Mouse (Mus musculus) CH12F3 (cell line): ENCODE results near the gene Ppp2r5c.

Experiments
- in situ Hi-C: fragments of 300-500 bp; cut with MboI; formaldehyde crosslinking; loops from 2 replicates; pipeline ENCODE4 v1.14.3; 2020; ENCODE audit warnings: low sequenced_read_pairs

The Ppp2r5c gene

DNA sequence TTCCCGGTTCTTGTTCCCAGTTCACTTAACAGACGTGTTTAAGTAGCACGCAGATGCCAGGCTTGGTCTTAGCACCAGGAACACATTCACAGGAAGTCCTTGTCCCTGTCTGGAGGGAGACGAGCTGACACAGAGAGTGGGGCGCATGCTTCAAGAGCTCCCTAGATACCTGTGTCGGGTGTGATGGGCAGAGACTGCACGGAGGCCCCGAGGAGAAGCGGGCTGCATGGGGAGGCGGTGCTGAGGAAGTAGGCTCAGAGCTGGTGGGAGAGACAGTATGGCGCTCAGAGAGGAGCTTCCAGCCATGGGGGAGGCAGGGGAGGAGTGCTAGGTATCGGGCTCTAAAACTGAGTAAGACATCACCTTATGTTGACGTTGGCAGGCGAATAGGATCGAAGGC, 103.4 kb downstream of the Ppp2r5c start:
- in situ Hi-C loops: no loop called here

DNA sequence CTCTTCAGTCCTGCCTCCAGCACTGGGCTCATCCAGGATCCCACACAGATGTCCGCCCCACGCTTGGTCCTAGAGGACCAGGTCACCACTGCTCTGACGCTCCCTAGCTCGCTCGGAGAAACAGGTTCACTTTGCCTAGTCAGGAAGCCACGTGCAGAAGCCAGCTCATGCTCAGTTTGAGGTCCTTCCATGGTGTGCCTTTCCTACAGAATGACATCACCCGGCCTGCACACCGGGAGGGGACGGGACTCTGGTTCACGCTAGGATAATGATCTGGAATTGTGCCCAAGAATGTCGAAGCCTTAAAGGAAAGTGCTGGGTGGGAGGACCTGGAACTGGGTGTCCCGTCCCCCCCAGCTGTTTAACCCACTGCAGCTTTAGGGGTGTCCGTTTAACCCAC, 105.2 kb downstream of the Ppp2r5c start:
- in situ Hi-C loops: no loop called here

DNA sequence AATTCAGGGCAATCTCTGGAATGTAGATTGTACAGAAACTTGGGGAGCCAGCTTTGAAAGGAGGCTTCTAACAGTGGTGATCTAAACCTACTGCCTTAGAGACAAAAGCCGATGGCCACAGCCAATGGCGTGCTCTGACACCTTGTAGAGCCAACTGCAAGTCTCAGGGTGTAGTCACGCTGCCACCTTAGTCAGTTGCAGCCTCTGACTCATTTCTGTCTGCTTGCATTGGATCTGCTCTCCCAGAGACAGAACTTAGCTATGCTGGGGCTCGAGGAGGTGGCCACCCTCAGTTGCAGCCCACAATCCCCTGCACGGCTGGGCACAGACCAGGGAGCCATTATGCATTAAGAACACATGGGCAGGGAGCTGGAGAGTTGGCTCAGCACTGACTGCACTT, 106.4 kb downstream of the Ppp2r5c start:
- in situ Hi-C loops: no loop called here

DNA sequence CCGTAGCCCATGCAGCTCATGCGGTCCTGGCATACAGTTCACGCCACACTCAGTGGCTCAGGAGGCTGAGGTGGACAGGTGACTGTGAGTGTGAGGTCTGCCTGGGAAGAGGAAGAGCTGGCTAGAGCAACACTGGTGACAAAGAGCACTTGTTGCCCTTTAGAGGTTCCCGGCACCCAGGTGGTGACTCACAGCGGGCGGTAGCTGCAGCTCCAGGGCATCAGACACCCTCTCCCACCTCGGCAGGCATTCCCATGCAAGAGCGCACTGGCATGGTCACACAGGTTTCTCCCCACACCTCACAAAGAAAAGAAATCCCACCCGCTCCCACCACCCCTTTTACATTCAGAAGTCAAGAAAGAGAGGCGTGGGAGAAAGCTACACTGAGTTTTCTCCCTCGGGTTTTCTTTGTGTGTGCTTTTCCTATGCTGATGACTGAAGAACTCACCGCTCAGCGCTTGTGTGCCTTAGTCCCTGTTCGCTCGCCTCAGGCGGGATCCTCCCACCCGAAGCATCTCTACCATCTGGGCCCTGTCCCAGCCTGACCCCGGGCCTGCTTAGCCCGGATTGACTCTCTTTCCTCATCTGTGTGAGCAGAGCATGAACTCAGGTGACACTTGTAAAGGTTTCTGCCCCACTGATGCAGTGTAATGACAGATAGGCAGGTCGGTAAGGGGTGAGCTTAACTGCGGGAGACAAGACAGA, 108.8 kb downstream of the Ppp2r5c start:
- in situ Hi-C loops: no loop called here

DNA sequence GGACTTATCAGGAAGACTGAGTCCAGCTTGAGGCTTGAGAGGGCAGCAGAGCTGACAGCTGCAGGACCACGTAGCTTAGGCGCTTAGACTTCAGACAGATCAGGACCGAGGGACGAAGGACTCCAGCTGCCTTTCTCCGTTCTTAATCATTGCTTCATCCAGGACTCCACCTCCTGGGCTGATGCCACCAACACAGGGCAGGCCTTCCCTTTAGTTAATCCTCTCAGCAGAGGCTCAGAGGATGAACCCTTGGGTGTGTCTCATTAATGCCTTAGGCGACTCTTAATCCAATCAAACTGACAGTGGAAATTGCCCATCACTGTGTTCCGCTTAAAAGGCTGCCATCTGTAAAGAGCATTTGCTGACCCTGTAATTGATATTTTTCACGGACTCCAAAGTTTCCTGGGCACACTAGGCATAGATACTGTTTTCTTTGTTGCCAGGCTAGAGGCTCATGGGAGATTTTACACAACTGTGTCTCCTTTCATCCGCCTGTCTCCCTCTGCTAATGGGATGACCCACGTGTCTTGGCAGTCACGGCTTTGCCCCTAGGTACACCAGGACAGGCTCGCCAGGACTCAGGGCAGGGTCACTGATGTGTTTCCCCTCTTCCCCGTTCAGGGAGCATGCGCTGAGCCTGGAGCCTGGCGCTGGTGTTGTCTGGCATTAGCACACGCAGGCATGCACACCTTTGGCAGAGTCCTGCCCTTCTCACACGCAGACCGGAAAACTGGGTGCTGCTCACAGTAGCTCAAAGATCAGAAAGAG, 110.1 kb downstream of the Ppp2r5c start:
- in situ Hi-C loops: no loop called here

DNA sequence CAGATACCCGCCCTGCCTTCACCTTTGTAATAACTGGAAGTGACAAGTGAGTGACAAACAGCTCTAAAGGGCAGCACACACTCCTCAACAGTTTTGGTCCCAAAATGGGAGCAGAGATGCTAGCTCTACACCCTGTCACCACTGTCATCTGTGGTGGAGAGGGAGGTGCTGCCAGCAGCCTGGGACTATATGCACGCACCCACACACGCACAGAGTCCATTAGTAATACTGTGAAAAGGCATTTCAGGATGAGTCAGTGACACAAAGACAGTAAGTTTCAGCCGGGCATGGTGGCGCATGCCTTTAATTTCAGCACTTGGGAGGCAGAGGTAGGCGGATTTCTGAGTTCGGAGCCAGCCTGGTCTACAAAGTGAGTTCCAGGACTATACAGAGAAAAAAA, 111.3 kb downstream of the Ppp2r5c start:
- in situ Hi-C loops: no loop called here

DNA sequence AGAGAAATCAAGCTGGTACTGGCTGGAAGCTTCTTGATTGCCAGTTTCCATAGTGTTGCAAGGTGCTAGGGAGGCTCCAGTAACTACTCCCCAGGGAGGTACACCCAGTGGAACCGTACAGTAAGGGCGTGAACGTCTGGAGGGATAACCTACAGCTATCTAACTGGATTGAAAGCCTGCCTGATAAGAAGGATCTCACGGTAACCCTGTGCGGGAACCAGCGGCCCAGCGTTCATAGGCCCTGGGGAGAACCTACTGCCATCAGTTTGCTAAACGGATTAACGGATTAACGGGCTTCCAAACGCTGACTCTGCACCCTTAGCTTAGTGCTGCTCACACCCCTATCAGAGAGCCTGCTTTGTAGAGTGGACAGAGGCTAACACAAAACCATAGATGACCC, 116.5 kb downstream of the Ppp2r5c start:
- in situ Hi-C loops: no loop called here

DNA sequence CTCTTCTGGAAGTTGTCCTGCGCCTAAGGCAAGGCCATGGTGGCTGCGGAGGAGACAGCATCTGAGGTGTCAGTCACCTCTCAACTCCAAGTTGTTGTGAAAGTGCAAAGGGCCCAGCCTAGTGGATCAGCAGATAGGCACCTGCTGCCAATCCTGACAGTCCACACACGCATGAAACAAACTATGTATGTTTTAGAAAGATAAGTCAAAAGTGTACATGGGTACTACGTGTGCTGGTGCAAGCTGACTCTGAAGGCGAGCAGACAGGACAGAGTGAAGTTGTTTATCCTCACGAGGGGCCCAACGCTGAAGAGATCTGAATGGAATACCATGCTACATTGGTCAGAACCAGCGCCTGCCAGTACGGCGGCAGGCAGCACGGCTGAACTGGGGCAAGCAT, 117.9 kb downstream of the Ppp2r5c start:
- in situ Hi-C loops: no loop called here

DNA sequence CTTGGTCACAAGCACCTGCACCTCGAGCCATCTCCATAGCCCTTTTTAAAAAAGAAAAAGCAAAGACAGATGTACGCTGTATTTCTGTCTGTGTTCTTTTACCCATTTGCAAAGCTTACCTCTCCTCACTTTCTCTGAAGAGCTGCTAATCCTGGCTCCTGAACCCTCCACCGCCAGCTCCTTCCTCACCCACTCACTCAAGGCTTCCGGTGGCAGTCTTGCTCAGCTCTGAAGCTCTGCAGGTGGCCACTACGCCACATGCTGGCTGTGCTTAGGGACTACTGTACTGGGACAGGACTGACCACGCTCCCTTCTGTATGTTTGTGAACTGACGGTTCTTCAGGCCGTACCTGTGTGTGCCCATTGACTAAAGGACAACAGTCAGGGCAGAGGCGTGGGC, 119.4 kb downstream of the Ppp2r5c start:
- in situ Hi-C loops: no loop called here

DNA sequence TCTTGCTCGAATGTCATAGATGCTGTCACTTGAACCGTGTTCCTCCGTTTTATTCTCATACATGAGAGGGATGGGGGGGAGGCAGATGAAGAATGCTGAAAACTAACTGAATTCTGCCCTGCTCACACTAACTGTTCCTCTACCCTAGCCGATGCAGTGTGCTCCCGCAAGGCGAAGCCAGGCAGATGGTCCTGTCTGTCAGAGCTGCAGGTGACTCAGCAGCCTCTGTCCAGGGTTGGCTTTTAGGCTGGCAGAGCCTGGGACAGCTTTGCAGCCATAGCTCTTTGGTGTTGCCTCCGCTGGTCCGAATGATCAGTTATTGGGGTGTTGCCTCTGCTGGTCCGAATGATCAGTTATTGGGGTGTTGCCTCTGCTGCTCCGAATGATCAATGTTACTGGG, 124.1 kb downstream of the Ppp2r5c start:
- in situ Hi-C loops: no loop called here

DNA sequence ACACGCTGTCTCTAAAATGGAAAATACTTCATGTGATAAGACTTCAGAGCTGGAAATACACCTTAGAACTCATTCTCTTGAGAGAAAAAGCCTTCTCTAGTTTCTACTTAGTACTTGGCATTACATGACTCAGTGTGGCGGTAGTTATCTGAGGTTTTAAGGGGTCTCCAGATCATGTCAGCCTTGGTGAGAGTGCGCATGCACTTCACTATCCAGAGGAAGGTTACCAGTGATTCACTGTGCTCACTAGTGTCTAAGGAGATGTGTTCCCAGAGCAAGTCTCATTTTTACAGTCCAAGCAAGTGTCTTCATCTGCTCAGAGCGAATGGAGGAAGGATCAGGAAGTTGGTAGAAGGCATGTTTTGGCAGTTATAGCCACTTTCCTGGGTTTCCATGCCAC, 125.4 kb downstream of the Ppp2r5c start:
- in situ Hi-C loops: no loop called here

DNA sequence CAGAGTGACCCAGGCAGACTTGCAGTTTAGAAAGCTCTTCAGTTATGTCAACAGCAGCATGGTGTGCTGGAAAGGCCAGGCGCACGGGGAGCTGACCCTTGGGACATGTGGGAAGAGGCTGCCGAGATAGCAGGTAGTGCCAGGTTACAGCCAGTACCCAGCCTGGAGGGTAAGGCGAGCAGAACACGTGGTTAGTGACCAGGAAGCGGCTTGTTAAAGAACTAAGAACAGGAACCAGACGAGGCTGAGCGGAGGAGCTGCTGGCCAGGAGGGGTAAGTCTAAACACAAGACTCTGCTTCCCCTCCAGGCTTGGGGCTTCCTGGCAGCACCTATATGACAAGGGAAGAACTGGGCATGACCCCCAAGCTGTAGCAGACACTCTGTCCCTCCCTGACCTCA, 126.7 kb downstream of the Ppp2r5c start:
- in situ Hi-C loops: no loop called here

DNA sequence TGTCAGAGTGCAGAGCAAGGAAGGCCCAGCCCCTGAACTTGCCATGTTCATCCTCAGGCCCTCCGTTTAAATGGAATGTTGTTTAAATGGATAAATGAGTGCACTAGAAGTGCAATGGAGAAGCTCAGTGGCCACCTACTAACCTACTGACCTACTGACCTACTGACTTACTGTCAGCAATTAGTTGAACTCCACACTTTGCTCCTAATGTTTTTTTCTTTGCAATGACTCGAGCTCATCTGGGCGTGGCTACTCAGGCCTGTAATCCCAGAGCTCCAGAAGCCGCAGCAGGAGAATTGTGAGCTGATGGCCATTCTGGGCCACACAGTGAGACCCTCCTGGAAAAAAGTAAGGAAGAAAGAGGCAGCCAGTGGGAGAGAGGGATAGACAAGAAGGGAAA, 129.0 kb downstream of the Ppp2r5c start:
- in situ Hi-C loops: no loop called here

DNA sequence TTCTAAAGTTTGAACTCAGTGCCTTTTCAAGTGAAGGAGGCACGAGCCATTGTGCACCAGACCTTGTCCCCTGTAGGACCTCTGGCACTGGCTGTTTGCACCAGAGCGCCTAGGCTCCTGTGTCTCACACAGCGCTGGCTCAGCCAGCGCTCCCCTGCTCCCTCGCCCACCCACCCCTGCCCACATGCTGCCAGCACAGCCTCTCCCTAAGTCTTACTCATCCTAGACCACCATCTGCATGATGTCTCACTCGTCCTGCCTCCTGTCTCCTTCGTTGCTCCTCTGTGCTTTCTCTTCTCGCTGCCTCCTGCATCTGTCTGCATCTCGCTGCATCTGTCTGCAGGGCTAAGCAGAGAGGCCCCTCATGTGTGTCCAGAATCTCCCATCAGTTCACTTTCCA, 131.4 kb downstream of the Ppp2r5c start:
- in situ Hi-C loops: no loop called here

DNA sequence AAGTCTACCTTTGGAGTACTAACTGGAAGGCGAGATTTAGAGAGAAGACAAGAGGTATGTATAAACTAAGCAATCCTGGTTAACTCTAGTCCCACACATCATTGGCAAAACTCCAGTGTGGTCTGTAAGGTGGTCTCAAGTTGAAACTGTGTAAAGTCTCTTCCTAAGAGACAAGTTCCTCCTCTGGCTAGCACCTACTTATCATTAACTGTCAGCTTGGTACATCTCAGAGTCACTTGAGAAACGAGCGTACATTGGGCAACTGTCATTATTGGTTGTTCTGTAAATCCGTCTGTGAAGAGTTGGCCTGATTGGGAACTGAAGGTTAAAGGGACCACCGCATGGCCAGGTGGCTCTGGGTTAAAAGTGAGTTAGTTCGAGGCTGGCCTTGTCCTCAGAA, 141.7 kb downstream of the Ppp2r5c start:
- in situ Hi-C loops: no loop called here

DNA sequence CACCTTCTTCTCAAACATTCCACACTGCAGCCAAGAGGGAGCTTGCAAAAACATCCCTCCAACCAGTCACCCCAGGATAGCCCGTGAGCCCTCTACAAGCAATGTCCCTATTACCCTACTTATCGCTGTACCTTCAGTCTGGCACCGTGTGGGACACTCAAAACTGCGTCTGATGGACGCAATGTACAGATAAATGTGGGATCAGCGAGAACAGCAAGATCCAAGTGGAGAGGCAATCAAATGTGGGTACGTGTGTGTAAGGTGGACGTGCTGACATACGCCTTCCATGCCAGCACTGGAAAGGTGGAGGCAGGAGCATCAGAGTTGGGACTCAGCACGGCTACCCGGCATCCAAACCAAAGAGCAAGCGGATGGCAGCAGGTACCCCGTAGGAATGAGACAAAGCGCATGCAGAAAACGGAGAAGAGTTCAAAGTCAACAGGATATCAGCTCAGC, 143.9 kb downstream of the Ppp2r5c start:
- in situ Hi-C loops: no loop called here

DNA sequence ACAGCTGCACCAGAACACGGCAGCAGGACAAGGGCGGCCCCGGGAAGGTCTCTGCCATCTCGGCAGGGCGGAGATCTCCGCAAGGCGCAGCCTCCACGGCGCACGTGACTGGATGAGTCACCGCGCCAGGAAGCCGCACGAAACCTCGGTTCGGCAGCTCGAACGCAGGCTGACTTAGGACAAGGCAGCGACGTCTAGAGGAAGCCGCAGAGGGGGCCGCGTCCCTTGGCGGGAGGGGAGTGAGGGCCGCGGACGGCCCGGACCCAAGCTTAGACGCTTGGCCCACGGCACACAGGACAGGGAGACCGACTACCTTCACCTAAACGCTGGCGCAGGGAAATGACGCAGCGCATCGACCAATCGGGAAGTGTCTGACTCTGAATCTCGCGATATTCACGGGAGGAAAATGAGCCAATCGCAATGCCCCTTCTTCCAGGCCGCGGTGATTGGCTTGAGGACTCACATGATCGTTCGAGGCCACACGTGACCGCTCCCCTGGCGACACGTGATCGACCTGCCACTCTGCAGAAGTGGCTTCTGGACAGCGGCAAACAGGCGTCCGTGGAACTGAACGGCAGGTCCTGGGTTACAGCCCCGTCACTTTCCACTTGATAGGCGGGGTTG, 144.5 kb downstream of the Ppp2r5c start:
- in situ Hi-C loops: no loop called here

DNA sequence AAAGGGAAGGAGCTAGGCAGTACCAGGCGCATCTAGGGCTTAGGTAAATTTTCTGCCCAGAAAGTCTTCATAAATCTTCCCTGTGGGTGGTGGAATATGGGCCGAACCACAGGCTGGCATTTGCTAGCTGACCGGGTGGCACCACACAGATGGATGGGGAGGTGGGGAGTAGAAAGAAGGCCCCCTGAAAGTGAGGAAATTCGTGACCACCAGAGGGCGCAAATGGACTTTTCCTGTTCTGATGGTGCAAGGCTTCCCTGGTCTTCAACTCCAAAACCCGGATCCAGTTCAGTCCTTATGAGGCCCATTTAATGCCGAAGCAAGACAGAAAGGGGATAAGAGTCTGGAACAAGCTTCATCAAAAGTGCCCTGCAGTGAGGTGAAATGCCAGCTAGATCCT, 151.6 kb downstream of the Ppp2r5c start:
- in situ Hi-C loops: no loop called here

DNA sequence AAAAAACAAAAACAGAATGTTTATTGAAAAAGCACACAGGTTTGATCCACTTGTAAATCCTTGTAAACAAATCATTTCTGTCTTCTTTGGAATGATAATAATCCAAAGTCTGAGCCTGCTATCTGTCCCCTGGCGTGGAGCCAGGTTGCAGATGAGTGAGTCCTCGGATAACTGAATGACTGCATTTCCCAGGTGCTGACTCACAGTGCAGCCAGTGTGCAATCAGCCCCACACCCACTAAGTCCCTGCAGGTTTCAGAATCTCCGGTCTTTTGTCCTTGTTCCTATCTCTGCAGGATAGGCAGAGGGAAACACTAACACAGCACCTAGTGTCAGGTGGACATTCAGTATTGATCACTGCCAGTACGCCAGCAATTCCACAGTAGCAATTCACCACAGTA, 152.9 kb downstream of the Ppp2r5c start:
- in situ Hi-C loops: loop anchor here (25.0 kb wide), 1 partner anchor 238 kb away; the partner anchor contains the start of gene Mok

DNA sequence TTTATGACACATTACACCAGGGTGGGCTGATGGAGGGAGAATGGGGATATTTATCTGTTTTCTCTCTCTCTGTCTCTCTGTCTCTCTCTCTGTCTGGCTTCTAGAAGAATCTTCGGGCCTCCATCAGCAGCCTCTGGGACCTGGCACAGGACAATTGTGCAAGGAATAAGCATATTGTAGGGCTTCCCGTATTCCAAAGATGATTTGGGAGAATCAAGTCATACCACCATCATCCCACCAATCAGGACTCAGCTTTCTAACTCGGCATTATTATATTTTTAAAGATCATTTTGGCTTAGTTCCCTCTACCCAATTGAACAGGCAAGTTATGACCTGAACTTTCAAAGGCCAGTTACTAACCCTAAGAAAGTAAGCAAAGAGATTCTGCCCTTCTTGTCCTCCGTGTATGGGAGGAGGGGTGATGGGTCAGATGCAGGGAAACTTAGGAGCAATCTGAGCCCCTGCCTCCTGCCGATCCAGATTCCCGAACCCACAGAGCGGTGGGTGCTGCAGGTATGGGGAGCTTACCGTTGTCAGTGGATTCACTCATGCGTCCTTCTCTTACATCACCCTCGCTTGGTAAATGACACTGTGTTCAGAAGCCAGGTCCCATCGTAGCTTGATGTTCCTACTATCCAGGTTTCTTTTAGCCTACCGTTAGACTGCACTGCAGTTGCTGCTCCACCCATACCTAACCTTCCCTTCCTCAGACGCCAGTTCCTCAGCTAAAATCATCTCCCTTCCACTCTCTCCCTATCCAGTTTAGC, 153.5 kb downstream of the Ppp2r5c start:
- in situ Hi-C loops: loop anchor here (25.0 kb wide), 1 partner anchor 237 kb away; the partner anchor contains the start of gene Mok
